Mouse (Mus musculus): ENCODE measurements around the gene Ppm1l. TPM values are rescaled to one million over a fixed set of nuclear protein-coding genes. Genes with fewer than 3 reads are reported as not detected.

Ppm1l gene
- polyA plus RNA-seq, 1 experiment = 0.75 TPM

- TF ChIP-seq CTCF (IDR thresholded peaks at IDR 0.05; ENCODE audit: low read depth, low read length) = no peak
- no peak for TF ChIP-seq POLR2A (IDR thresholded peaks at IDR 0.05; ENCODE audit: borderline replicate concordance, low read depth, low read length)
- no peak overlapping the region for H3K27ac ChIP-seq (ENCODE audit: insufficient read depth, low read depth, low read length)
- no peaks in the 10 kb centered on the region for H3K4me1 ChIP-seq (ENCODE audit: control insufficient read depth, insufficient read depth, low read length)
- no peak overlapping the region for H3K4me3 ChIP-seq (ENCODE audit: insufficient read depth, low read length)
These were observed 25.8 kb upstream of the Ppm1l start for GRCm38 (mm10) chr3:69290844-69291243.

GRCm38 (mm10) chr3:69292628-69293027 is 24.0 kb upstream of the Ppm1l start:
- H3K4me3 ChIP-seq (ENCODE audit: insufficient read depth, low read length) = no peak overlapping the region
- H3K27ac ChIP-seq (ENCODE audit: insufficient read depth, low read depth, low read length) = no peak overlapping the region
- no peaks in the 10 kb centered on the region for H3K4me1 ChIP-seq (ENCODE audit: control insufficient read depth, insufficient read depth, low read length)
- TF ChIP-seq POLR2A (IDR thresholded peaks at IDR 0.05; ENCODE audit: borderline replicate concordance, low read depth, low read length) (no peak), CTCF (IDR thresholded peaks at IDR 0.05; ENCODE audit: low read depth, low read length) (no peak)

- Histone ChIP-seq H3K4me3 (ENCODE audit: insufficient read depth, low read length) (no peak overlapping the region), H3K27ac (ENCODE audit: insufficient read depth, low read depth, low read length) (no peak overlapping the region), H3K4me1 (ENCODE audit: control insufficient read depth, insufficient read depth, low read length) (no peaks in the 10 kb centered on the region)
- TF ChIP-seq CTCF (IDR thresholded peaks at IDR 0.05; ENCODE audit: low read depth, low read length) (no peak), POLR2A (IDR thresholded peaks at IDR 0.05; ENCODE audit: borderline replicate concordance, low read depth, low read length) (no peak)
These were observed 20.4 kb upstream of the Ppm1l start for GRCm38 (mm10) chr3:69296270-69296669.

GRCm38 (mm10) chr3:69300121-69300520 is 16.5 kb upstream of the Ppm1l start:
- no peaks in the 10 kb centered on the region for H3K4me1 ChIP-seq (ENCODE audit: control insufficient read depth, insufficient read depth, low read length)
- H3K4me3 ChIP-seq (ENCODE audit: insufficient read depth, low read length) = no peak overlapping the region
- TF ChIP-seq CTCF (IDR thresholded peaks at IDR 0.05; ENCODE audit: low read depth, low read length) (no peak), POLR2A (IDR thresholded peaks at IDR 0.05; ENCODE audit: borderline replicate concordance, low read depth, low read length) (no peak)
- no peak overlapping the region for H3K27ac ChIP-seq (ENCODE audit: insufficient read depth, low read depth, low read length)

DNA sequence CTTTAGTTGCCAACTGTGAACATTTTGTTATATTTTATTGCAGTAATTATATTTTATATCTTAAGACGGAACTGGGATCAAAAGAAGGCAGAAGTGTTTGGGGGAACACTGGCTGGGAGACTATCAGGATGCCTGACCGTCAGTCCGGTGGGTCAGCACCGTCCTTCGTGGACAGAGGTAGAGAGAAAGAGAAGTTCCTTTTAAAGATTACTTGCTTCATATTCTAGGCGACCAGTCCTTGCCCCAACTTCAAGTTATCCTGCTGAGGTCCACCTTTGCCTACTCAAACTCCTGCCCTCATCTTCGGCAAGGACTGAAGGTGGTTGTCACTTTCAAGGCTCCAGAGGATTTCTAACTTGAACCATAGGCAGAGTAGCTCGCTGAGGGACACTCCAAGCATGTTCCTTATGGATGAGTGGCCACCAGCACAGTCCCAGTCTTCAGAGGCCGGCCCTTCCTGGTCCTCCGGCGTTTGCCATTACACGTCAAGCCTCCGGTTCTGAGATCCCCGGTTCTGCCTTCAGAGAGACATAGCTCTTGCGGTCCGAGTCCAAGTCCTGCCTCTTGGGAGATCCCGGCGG is 761 bp upstream of the Ppm1l start:
- Histone ChIP-seq H3K4me1 (ENCODE audit: control insufficient read depth, insufficient read depth, low read length) (peaks cover 13% of the 10 kb centered on the region), H3K4me3 (ENCODE audit: insufficient read depth, low read length) (peak overlapping the region; percentile 97), H3K27ac (ENCODE audit: insufficient read depth, low read depth, low read length) (peak overlapping the region; percentile 93)
- TF ChIP-seq POLR2A (IDR thresholded peaks at IDR 0.05; ENCODE audit: borderline replicate concordance, low read depth, low read length) (no peak), CTCF (IDR thresholded peaks at IDR 0.05; ENCODE audit: low read depth, low read length) (no peak)

GRCm38 (mm10) chr3:69317251-69318125 is 827 bp downstream of the Ppm1l start:
- Histone ChIP-seq H3K27ac (ENCODE audit: insufficient read depth, low read depth, low read length) (no peak overlapping the region), H3K4me3 (ENCODE audit: insufficient read depth, low read length) (peak overlapping the region; percentile 66)

DNA sequence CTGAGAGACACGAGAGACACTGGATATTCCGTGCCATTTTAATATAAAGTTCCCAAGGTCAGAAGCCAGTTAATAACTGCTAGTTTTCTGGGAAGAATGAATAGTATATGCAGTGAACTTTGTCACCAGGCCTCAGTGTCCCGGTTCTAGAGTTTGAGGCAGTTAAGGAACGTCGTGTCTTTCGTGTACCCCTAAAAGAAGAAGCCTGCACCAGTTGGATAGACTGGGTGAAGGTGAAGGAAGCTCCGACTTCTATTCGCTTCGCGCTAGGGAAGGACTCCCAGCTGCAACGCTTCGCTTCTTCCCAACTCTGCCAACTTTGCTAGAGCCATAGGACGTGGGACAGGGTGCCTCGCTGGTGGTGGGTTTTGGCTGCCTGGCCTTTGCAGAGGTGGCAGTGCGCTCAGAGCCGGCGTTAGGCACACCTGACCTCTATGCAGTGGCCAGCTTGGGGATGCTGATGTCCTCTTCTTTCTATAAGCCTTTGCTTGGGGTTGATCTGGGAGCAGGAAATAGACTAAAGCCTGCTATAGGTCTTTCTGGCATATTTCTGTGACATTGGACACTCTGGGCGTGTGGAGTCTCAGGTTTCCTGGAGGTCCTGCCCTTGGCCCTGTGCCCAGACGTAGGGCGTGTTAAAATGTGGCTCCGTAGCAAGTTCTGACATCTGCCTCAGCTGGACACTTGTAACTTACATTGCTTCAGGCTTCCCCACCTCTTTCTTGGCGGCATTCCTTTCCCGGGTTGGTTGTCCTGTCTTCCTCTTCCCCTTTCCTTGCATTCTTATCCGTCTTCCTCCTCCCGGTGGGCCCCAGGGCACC is 1.7 kb downstream of the Ppm1l start:
- Histone ChIP-seq H3K4me3 (ENCODE audit: insufficient read depth, low read length) (peak overlapping the region; percentile 66), H3K4me1 (ENCODE audit: control insufficient read depth, insufficient read depth, low read length) (peaks cover 13% of the 10 kb centered on the region), H3K27ac (ENCODE audit: insufficient read depth, low read depth, low read length) (no peak overlapping the region)
- TF ChIP-seq POLR2A (IDR thresholded peaks at IDR 0.05; ENCODE audit: borderline replicate concordance, low read depth, low read length) (no peak), CTCF (IDR thresholded peaks at IDR 0.05; ENCODE audit: low read depth, low read length) (no peak; the same call in 1 of the 2 replicates)

More at GRCm38 (mm10) chr3:69317251-69318125, 827 bp downstream of the Ppm1l start:
- TF ChIP-seq CTCF (IDR thresholded peaks at IDR 0.05; ENCODE audit: low read depth, low read length) (no peak), POLR2A (IDR thresholded peaks at IDR 0.05; ENCODE audit: borderline replicate concordance, low read depth, low read length) (no peak)
- peaks cover 13% of the 10 kb centered on the region for H3K4me1 ChIP-seq (ENCODE audit: control insufficient read depth, insufficient read depth, low read length)

DNA sequence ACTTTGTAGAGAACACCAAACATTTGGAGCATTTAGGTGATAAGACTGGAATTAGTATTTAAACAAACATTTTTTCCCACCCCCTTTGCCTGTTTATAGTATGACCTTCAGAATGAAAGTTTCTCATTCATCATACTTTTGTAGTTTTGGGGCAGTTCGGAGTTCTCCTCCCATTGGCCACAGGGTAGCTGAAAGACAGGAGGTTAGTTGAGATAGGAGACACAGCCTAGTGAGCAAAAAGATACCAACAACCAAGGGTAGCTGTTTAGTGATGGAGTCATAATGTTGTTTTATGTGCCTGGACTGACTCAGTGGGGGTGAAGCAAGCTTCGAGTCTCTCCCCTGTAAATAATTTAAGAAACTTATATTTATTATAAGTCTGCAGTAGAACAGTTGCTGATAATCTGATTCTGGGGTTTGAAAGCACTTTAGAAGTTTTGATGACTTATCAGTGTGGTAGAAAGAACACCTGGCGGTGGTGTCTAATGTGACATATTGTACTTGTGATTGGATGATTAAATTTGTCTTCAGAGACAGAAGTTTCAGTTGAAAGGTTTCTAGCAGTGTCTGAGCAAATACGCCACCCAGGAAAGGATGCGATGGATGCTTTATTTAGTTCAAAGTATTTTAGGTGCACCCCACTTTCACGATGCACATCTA is 2.5 kb downstream of the Ppm1l start:
- Histone ChIP-seq H3K4me1 (ENCODE audit: control insufficient read depth, insufficient read depth, low read length) (peaks cover 13% of the 10 kb centered on the region), H3K4me3 (ENCODE audit: insufficient read depth, low read length) (no peak overlapping the region), H3K27ac (ENCODE audit: insufficient read depth, low read depth, low read length) (no peak overlapping the region)
- TF ChIP-seq POLR2A (IDR thresholded peaks at IDR 0.05; ENCODE audit: borderline replicate concordance, low read depth, low read length) = no peak
- TF ChIP-seq CTCF (IDR thresholded peaks at IDR 0.05; ENCODE audit: low read depth, low read length) = no peak

- TF ChIP-seq POLR2A (IDR thresholded peaks at IDR 0.05; ENCODE audit: borderline replicate concordance, low read depth, low read length) = no peak
- Histone ChIP-seq H3K4me3 (ENCODE audit: insufficient read depth, low read length) (no peak overlapping the region), H3K4me1 (ENCODE audit: control insufficient read depth, insufficient read depth, low read length) (no peaks in the 10 kb centered on the region), H3K27ac (ENCODE audit: insufficient read depth, low read depth, low read length) (no peak overlapping the region)
These were observed 7.3 kb downstream of the Ppm1l start for GRCm38 (mm10) chr3:69323982-69324381.

Measured in bone marrow macrophage, adult 2 months (primary cell).